Mouse (Mus musculus) lung, adult 2 months (tissue): ENCODE measurements around the gene Nadk2. TPM values are rescaled to one million over a fixed set of nuclear protein-coding genes. Genes with fewer than 3 reads are reported as not detected.

Source experiments
- DNase-seq: peaks from one replicate; pipeline ENCODE4 v3.0.0; 2022
- H3K4me1 ChIP-seq: fragments of 200-500 bp; 2 replicates; pipeline ENCODE4 v1.6.1; 2011; ENCODE audit warnings: low read length; ENCODE audit not compliant: control insufficient read depth, insufficient read depth
- H3K4me3 ChIP-seq: fragments of 200-500 bp; replicated peaks from 2 replicates; pipeline ENCODE3; 2011; ENCODE audit warnings: low read depth, mild to moderate bottlenecking, control low read depth, low read length; ENCODE audit errors: extremely low read depth
- CTCF ChIP-seq: fragments of 200-500 bp; IDR thresholded peaks from 2 replicates; pipeline ENCODE4 v1.5.1; 2011; ENCODE audit warnings: mild to moderate bottlenecking, low read length, control low read depth; ENCODE audit not compliant: insufficient read depth
- POLR2A ChIP-seq: fragments of 200-500 bp; IDR thresholded peaks from 2 replicates; pipeline ENCODE4 v1.6.1; 2011; ENCODE audit warnings: low read depth, mild to moderate bottlenecking, control low read depth, low read length, borderline replicate concordance; ENCODE audit errors: extremely low read depth
- WGBS: fragments of 180-500 bp; shearing (Covaris S2); methylation state at CpG from one replicate; pipeline ENCODE4 v1.1.7; 2018; 5-methylcytosine and 5-hydroxymethylcytosine counted together
- polyA plus RNA-seq: library from polyadenylated mRNA; depleted of rRNA; stranded (reverse); fragments of >200 nt; gene quantifications from 2 replicates; pipeline ENCODE4 v1.2.3, GENCODE M21; 2012

Nadk2 gene
- polyA plus RNA-seq, 1 experiment, result 12.0 TPM

DNA sequence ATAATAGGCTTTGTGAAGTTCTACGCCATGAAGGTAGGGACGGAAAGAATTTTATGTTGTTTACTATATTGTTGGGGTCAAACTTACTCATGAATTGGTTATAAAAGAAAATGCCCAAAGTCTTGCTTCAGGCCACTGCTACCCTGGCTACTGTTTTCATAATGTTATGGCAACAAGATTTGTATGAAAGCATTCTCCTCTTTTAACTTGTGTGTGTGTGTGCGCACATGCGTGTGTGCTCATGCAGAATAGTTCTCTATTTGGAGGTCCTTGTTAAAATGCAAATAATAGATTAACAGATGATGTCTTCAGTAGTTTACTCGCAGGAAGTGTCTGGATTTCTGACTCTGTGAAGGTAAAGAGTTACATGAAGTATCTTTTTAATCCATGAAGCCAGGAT is 2.6 kb downstream of the Nadk2 start:
- no peak for DNase-seq
- no peak for TF ChIP-seq POLR2A
- no peak for TF ChIP-seq CTCF
- Histone ChIP-seq H3K4me1 (peaks cover 11% of the 10 kb centered on the region), H3K4me3 (no peak overlapping the region)
- WGBS, result 68% methylated on average over 5 of the region's 5 CpGs

GRCm38 (mm10) chr15:9074139-9074538 is 3.1 kb downstream of the Nadk2 start:
- DNase-seq, result no peak
- peaks cover 11% of the 10 kb centered on the region for H3K4me1 ChIP-seq
- TF ChIP-seq POLR2A, result no peak
- TF ChIP-seq CTCF, result no peak
- 33% methylated on average over 2 of the region's 2 CpGs for WGBS
- H3K4me3 ChIP-seq, result no peak overlapping the region

DNA sequence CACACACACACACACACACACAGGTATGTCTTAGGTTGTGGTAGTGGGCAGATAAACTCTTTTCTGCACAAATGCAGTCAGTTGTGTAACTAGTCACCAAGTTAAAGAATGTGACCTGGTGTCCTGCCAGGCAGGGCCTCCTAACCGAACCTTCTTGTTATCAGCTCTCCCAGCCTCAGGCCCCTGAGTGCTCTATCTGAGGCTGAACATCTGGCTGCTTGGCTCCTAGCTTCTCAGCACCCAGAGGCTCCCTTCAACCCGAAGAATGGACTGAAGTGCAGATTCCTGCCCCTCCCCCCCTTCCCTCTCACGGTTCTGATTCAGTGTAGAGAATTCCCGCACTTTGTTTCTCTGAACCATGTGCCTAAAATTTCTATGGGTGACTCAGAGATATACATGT is 3.6 kb downstream of the Nadk2 start:
- WGBS, result 30% methylated on average over 4 of the region's 4 CpGs
- TF ChIP-seq CTCF, result no peak
- TF ChIP-seq POLR2A, result no peak
- peak; percentile 27 for DNase-seq
- peaks cover 11% of the 10 kb centered on the region for H3K4me1 ChIP-seq
- no peak overlapping the region for H3K4me3 ChIP-seq

GRCm38 (mm10) chr15:9075608-9076200 is 4.6 kb downstream of the Nadk2 start:
- WGBS, result 54% methylated on average over 14 of the region's 14 CpGs
- Histone ChIP-seq H3K4me1 (peaks cover 6% of the 10 kb centered on the region), H3K4me3 (no peak overlapping the region)
- TF ChIP-seq POLR2A (no peak), CTCF (no peak)
- DNase-seq, result no peak

- DNase-seq, result no peak
- no peak overlapping the region for H3K4me3 ChIP-seq
- peaks cover 2% of the 10 kb centered on the region for H3K4me1 ChIP-seq
- 53% methylated on average over 12 of the region's 12 CpGs for WGBS
- TF ChIP-seq POLR2A (no peak), CTCF (no peak)
These were observed 7.6 kb downstream of the Nadk2 start for GRCm38 (mm10) chr15:9078481-9079300.

DNA sequence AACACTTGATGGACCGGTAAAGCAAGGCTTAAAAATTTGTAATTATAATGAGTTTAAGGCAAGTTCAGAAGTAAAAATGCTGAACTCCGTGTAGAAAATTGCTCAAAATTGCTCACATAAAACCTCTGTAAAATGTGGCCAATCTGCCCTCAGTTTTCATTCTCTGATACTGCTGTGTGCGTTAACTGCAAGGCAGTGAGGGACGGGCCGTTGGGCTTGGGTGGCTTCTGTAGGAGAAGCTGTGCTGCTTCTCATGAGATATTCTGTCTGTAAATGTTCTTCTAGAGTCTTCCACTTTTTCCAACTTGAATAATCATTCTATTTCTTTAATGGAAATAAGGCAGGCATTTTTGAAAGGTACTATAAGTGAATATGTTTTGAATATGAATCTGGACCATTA is 8.6 kb downstream of the Nadk2 start:
- 57% methylated on average over 5 of the region's 5 CpGs for WGBS
- no peak for TF ChIP-seq CTCF
- no peak for TF ChIP-seq POLR2A
- H3K4me1 ChIP-seq, result peaks cover 2% of the 10 kb centered on the region
- no peak overlapping the region for H3K4me3 ChIP-seq
- DNase-seq, result no peak

- no peak overlapping the region for H3K4me3 ChIP-seq
- no peak for TF ChIP-seq POLR2A
- TF ChIP-seq CTCF, result no peak
- 50% methylated on average over 4 of the region's 4 CpGs for WGBS
- peaks cover under 1% of the 10 kb centered on the region for H3K4me1 ChIP-seq
- no peak for DNase-seq
These were observed 9.1 kb downstream of the Nadk2 start for GRCm38 (mm10) chr15:9080206-9080605.

GRCm38 (mm10) chr15:9081294-9081693 is 10.2 kb downstream of the Nadk2 start:
- no peak for DNase-seq
- H3K4me3 ChIP-seq, result no peak overlapping the region
- TF ChIP-seq POLR2A, result no peak
- TF ChIP-seq CTCF, result no peak
- H3K4me1 ChIP-seq, result no peaks in the 10 kb centered on the region; the same call in 1 of the 2 replicates
- WGBS, result 73% methylated on average over 3 of the region's 3 CpGs

DNA sequence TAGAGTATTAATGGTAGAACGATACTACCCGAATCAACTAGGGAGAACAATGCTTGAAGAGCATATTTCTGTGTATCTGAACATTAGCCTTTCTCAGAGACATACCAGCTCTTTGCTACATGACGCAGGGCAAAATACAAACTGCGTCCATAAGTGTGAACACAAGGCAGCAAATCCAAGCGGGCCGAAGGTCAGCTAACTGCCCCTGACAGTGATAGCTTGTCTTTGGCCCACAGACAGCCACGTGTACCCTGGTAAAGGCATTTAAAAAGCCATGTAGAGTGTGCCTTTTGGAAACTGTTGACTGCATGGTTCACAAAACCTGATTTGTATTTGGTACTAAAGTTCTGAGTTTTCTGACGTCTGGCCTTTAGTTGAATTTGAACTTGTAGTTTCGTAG is 11.7 kb downstream of the Nadk2 start:
- no peak for TF ChIP-seq POLR2A
- WGBS, result 81% methylated on average over 9 of the region's 9 CpGs
- no peaks in the 10 kb centered on the region; the same call in 1 of the 2 replicates for H3K4me1 ChIP-seq
- no peak for DNase-seq
- no peak overlapping the region for H3K4me3 ChIP-seq

- WGBS, result 76% methylated on average over 11 of the region's 11 CpGs
- Histone ChIP-seq H3K4me3 (no peak overlapping the region), H3K4me1 (no peaks in the 10 kb centered on the region)
- DNase-seq, result no peak
- no peak for TF ChIP-seq CTCF
These were observed 15.8 kb downstream of the Nadk2 start for GRCm38 (mm10) chr15:9086813-9087212.
